Mouse (Mus musculus) adrenal gland, adult 18-20 months (tissue): Measurements from ENCODE around the gene Rab3c. TPM values are rescaled to one million over a fixed set of nuclear protein-coding genes. Genes with fewer than 3 reads are reported as not detected.

Source experiments
- DNase-seq, 2 experiments: peaks; one replicate each; pipeline ENCODE4 v3.0.0; 2021 to 2022; ENCODE audit warnings: low spot score in 2 of 2
- long read RNA-seq, 2 experiments: library from polyadenylated mRNA; stranded (forward); transcript quantifications; one replicate each; pipeline ENCODE4 v2.0.0; 2021
- total RNA-seq, 2 experiments: library from RNA; stranded (reverse); gene quantifications; 1 replicate in 1 of 2; 2 replicates in 1 of 2; pipeline ENCODE4 v1.2.3; 2021

Gene Rab3c
- total RNA-seq, result 10 to 100 TPM; 29.6 to 35.2 TPM
- long read RNA-seq, experiment 1, full-length matches to known transcripts, result 4 of 8 reads
- long read RNA-seq, experiment 1, partial matches to known transcripts, result 0 of 8 reads
- long read RNA-seq, experiment 1, other reads (novel, unspliced or antisense), result 4 of 8 reads
- long read RNA-seq, experiment 2, full-length matches to known transcripts, result 23 of 34 reads
- long read RNA-seq, experiment 2, partial matches to known transcripts, result 1 of 34 reads
- long read RNA-seq, experiment 2, other reads (novel, unspliced or antisense), result 10 of 34 reads

DNA sequence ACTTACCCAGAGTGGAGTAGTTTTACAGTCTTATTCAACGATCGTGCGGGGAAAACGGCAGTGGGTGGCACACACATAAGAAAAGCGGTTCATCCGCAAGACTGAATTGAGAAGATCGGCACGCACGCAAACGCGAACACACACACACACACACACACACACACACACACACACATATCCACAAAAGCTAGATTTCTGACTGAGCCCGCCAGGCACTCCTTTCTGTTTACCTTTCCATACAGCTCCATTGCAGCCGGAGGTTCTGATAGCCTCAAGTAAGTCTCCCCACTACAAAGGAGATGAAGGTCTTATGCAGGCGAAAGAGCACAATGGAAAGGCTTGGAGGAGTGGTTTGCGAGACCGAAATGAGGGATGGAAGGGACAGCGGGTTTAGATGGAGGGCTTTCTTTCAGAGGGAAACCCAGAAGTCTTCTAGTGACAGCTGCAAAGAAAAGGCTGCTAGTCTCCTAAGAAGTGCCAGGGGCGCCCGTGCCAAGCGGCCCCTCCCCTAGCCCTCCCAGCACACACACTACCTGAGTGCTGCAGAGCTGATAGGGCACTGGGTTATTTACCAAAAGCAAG is at the start of gene Rab3c:
Gene Rab3c (minus strand): TSS at position 434 of the 582 bp plus-strand sequence.
- DNase-seq, result no peak

DNA sequence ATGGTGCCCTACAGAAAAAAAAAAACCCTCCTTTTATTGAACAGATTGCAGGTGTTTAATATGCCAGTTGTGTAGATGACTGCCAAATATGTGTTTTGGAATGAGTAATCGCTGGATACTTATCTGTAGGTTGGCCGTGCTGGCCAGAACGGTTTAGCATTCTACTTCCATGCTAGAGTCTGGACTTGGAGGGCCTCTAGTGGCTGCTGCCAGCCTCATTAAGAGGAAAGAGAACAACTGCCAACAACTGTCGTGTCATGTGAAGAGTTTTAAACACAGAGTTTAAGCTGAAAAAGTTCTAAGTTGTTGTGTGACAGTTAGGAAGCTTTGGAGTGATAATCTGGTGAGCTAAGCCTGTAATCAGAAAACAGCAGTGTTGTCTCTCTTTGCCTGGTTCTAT is 38.0 kb upstream of the Rab3c start:
- no peak for DNase-seq

DNA sequence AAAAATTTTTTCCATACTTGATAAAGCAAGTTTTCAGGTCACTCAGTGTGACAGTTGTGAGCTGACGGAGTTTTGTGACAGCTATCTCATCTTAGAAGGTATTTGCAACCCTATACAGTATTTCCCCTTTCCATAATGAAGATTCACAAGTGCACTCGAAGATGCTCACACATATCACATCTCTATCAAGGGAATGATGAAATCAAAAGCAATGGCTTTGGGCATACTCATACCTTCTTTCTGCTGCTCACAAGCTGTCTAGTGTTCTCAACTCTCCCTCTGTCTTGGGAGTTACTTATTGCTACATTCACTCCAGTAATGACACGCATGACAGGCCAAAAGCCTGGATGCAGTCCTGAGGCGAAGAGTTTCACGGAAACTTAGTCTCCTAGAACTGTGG is 26.4 kb upstream of the Rab3c start:
- no peak for DNase-seq

DNA sequence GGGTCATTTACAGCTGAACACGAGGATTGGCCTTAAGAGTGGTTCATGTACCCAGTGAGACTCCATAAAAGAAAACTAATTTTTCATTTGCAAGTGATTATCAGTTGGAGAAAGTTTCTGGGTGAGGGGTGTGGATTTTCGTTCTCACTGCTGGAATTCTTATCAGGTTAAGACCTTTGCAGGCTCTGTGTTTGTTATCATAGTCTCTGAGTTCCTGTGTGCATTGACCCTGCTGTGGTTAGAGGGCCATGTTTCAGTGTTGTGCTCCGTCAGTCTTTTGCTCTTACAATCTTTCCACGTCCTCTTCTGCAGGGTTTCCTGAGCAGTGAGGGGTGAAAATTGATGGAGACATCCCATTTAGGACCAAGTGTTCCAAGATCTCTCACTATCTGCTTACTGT is 16.3 kb upstream of the Rab3c start:
- no peak for DNase-seq

DNA sequence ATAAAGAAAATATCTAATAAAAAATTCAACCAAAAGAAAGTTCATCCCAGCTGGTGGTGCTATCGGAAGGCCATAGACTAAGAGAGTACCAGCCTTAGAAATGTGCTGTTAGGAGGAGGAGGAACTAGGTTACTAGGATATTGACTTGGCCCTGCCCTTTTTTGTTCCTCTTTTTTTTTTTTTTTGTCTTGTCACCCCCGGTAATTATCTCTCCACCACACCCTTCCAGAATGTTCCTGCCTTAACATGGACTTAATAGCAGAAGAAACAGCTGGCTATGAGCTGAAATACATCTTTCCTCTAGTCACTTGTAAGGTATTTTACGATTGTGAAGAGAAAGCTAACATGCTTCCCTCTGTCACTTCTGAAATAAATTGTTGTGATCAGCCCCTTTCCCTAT is 7.7 kb upstream of the Rab3c start:
- no peak for DNase-seq

DNA sequence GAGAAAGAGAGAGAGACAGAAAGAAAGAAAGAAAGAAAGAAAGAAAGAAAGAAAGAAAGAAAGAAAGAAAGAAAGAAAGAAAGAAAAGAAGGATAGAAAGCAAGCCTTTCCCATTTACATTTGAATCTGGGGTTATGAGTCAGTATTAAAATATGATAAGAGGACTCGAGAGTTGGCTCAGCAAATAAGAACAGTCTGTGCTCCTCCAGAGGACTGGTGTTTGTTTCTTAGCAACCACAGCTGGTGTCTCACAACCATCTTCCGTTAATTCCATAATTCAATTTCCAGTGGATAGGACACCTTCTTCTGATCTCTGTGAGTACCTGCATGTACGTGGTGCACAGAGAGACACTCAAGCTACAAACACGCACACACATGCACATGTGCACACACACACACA is 3.0 kb upstream of the Rab3c start:
- no peak for DNase-seq

DNA sequence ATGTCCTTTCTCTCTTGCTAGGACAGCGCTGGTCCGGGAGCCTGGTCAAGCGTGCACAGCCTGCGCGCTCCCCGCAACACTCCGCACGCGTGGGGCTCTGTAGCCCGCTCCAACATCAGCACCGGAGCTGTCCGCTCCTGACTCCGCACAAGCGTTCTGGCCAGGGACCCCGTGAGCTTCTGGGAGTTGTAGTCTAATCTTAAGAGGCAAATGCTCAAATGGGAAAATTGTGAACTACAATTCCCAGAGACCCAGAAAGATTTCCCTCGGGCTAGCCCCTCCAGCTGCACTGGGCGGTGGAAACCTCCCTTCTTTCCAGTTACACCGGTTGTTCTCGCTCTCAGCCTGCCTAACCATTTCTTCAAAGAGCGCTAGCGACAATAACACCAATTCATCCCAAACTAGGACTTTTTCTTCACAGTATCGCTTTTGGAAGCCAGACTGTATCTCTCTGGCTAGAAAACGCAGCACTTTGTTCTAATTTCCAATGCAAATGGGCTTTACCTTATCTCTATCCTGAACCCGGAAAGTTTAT is 701 bp downstream of the Rab3c start:
- peak; percentile 24 to 34 for DNase-seq

DNA sequence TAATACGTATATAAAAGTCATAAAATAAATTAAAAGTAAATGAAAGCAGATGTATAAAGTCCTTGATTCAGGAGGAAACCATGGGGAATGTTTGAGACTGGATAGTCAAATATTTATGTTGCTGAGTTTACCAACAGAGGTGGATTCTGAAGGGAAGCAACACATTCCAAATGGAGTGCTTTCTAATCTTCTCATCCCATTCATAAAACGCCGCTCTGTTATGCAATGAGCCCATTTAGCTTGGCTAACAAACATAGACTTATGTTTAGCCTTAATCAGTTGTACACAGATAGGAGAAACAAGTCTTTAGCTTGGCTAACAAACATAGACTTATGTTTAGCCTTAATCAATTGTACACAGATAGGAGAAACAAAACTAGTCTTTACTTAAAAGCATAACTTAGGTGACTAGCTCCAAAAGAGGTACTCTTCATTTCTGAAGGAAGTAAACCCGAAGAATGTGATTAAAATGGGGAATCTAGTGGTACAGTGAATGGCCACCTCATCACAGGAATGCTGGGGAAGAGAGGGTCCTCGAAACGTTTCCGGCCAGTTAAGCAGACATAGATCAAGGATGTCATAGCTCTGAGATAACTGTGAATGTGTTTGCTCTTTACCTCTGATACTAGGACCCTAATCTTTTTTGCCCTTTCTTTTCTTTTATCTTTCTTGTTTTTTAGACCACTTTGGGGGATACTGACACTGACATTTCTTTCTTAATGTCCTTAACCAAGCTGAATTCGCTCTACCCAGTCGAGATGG is 1.6 kb downstream of the Rab3c start:
- no peak for DNase-seq

DNA sequence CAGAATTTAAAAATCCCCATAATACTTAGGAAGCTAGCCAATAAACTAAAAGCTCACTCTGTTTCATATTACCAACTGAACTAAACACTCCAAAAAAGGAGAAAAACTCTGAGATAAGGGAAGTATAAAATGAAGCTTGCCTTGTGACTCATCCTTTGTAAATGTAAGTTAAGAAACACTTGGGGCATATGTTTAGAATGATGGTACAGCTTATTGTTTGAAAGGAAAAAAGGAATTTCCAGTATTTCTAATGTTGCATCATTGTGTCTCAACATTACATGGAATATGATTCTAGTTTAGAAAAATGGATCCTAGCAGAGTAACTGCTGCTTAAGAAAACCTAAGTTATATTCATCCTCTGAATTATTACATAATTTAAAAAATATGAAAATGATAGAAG is 3.1 kb downstream of the Rab3c start:
- DNase-seq, result no peak

DNA sequence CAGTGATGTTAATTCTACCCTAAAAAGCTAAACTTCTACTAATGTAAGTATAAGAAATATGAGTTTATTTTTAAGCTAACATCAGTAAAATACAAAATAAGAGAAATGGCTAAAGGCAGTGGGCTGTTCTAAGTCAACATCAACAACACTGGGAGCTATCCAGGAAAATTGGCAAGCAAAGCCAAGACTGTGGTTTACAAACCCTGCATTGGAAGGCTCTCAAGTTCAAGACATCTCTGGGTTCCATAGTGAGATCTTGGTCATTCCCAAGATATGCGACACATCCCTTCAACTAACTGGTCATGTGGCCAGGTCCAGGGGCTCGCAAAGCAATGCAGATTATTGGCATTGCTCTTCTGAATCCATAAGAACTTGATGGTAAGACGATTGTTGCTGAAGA is 5.3 kb downstream of the Rab3c start:
- no peak for DNase-seq

DNA sequence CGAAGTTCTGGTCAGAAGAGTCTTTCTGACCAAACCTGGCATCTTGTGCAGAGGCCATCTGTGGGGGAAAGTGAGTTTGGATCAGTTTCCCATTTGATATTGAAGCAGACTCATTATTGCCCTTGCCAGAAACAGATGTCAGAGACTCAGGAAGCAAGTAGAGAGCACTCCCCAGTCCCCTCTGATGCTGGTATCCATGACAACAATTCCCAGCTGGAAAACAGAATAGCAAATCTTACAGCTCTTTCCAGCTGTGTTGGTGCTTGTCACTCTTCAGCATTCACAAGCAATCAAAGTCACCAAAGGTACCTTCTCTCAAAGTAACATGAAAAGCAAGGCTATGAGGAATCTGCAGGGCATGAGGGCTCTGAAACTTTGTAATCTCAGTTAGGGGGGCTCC is 20.1 kb downstream of the Rab3c start:
- DNase-seq, result no peak

DNA sequence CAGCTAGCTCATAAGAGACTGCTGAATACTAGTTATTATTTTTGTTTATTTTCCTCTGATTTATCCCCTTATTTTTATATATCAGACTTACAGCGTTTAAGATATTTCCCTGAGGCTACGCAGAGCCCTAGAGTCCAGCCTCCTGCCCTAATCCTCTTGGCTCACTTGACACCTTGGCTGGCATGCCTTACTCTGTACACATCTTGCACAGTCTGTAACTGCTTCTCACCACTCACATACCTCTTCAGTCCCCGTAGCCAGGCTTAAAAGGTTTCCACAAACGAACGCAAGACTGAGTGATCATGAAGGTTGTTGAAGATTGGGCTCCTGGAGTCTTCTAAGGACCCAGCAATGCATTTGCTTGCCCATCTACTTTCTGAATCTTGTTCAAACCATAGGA is 29.3 kb downstream of the Rab3c start:
- DNase-seq, result no peak

DNA sequence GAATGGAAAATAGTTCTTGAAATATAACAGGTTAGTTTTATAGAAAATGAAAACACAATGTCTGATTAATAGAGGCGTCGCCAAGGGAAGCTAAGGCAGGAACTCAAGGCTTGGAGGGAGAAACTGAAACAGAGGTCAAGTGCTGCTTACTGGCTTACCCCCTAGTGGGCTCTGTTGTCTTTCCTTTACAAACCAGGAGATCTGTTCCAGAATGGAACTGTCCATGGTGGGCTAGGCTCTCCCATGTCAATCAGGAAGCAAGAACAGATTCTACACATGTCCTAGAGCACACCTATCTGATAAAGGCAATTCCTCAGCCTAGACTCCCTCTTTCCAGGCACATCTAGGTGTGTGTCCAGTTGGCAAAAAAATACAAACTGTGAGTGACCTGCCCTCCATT is 32.3 kb downstream of the Rab3c start:
- DNase-seq, result no peak

DNA sequence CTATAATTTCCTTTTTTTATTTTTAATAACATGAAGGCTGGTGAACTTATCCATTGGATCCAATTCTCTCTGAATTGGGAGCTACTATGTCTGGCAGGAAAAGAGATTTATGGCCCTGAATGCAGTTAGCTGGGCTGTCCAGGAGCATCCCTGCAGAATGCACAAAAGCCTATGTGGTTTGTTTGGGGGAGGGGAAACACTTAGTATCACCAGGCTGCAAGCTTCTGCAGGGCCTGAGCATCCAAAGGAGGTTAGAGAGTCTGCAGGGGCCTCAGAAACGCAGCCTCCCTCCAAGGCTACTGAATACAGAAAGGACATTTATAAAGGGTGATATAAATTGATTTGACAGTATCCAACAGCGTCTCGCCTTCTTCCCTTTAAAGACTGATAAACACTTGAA is 41.8 kb downstream of the Rab3c start:
- no peak for DNase-seq

DNA sequence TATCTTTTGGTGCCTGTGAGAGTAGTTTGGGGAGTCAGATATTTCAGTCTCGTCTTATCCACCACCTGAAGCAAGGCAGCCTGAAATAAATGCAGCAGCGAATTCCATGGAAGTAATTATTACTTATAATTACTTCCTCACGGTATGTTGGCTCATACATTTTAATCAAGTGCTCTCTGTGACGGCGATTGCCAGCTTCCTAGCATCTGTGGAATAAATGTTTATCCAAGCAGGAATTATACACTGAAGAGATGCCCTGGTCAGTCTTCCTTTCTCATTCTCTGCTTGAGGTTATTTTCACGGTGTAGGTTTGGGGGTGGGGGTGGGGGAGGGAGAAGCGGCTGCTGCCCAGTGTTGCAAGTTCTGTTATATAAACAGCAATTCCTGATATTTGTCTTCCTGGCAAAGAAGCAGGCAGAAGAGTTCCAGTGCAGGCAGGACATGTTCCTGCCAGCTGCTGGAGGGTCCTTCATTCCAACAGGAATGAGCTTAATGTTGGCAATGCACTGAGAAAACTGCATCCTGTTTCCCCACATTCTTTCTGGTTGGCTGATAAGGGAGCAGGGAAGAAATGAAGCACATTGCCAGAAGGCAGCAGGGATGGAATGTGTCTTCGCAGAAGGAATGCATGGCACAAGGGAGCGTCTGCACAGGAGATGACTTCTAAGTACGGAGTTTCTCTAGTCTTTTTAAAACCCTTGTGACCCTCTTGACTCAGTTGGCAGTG is 43.4 kb downstream of the Rab3c start:
- DNase-seq, result no peak

DNA sequence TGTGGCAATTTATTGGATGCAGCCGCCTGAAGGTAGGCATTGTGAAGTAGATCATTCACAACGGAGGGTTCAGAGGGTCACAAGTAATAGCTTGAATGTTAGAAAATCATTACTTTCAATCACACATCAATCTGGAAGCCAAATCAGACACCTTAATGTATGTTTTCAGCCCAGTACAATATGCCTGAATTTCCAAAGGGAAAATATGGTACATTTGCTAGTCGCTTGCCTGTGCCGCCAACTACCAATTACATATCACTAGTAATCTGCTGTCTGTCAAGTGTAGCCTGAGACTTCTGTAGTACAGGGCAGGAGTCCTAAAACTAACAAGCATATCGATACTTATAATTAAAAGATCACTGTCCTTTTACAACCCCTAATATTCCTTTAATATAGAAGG is 47.4 kb downstream of the Rab3c start:
- no peak for DNase-seq

DNA sequence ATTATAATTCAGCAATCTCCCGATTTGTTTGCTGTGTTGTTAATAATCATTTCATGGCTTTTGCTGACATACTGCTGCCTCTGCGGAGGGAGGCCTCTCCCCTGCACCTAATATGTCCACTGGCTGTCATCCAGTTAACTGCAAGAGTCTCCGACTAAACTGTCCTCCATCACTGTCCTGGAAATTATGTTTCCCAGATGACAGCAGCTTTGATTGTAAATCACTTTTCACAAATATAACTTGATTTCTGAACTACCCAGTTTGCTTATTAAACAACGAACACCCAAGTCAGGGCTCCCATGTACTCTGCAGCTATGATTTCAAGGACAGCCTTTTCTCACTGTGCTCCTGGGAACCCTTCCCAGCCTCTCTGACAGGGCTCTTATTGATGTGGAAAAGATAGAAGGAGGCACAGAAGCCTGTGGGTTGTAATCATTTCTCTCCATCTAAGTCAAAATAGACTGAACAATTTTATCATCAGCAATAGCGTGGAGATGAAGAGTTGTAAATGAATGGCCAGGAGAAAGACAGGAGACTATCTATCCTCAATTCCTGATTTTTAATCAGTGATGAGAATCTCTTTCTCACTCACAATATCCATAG is 49.6 kb downstream of the Rab3c start:
- DNase-seq, result no peak

DNA sequence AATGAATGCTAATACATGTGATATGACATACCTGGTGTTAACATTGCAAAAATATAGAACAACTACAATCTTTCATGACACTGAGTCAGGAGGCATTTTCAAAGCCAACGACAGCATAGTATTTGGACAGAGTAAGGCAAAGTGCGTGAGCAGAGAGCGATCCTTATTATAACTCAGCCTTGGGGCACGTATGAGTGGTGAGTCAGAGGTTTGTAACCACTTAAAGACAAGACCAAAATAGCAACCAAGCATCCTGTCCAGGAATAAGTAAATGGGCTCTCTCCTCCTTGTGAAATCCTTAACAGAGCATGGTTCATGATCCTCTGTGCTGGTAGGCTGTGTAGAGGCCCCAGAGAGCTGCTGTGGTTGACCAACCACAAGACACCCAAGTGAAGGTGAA is 50.8 kb downstream of the Rab3c start:
- no peak for DNase-seq

DNA sequence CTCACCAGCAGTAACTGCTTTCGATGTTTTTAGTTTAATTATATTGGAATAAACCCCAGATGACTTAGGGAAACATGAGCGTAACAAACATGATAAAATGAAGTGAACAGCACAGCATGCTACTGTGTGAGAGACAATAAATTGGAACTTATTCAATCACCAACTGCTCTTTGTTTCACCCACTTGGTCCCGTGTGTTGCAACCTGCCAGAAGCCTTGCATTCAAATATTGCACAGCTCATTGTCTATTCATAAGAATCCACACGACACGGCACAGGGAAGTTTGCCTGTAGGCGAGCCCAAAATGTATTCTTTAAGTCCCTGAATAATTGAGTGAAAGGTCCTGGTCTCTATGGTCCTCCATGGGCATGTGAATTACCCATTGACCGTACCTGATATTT is 61.6 kb downstream of the Rab3c start:
- DNase-seq, result no peak

DNA sequence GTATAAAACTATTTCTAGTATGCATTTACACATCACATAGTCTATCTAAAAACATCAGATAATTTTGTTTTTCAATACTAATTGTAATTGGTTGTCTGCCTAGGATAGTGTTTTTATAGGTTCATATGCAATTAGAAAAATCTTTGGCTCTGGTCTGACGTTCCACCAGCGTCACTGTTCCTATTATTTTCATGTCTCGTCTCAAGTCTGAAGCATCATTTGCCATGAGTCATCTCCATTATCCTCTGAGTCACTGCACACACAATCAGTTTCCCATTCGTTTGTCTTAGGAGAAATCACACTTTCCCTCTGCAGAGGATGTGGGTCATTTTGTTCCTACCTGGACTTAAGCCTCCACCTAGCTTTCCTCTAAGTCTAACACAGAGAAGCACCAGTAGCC is 62.3 kb downstream of the Rab3c start:
- DNase-seq, result no peak

DNA sequence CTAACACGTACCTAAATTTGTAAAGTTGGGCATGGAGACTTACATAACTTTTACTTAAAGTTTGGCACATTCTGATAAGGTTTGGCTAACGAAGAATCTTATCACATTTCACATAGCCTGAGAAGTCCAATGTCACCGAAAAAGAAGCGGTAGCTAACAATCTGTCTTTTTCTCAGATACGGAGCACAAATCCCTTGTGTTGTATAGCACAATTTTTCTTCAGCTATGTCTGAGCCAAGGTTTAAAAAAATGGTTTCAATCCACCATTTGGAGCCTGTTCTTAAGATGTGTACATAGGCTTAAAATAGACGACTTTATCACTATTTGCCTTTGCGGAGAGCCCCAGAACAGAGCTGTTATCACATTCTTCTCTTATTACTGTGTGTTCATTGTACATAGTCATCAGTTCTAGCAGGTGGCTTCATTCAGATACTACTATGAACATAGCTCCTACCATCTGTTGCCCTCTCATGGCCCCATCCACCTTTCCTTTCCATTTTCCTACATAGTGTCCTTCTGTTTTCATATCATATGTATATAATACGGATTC is 69.2 kb downstream of the Rab3c start:
- no peak for DNase-seq
